Mouse (Mus musculus) adrenal gland, postnatal 10 days (tissue): Measurements from ENCODE around the gene Upk1a. TPM values are rescaled to one million over a fixed set of nuclear protein-coding genes. Genes with fewer than 3 reads are reported as not detected.
A peak's percentile ranks its signal among the peaks of the same experiment; 100 is the strongest.

ENCODE experiments used
- DNase-seq: peaks from one replicate; pipeline ENCODE4 v3.0.0; 2021; ENCODE audit warnings: mixed read lengths
- long read RNA-seq, 2 experiments: library from polyadenylated mRNA; stranded (forward); transcript quantifications; one replicate each; pipeline ENCODE4 v2.0.0; 2021
- total RNA-seq, 2 experiments: library from RNA; stranded (reverse); gene quantifications; 2 replicates each; pipeline ENCODE4 v1.2.3; 2021

The Upk1a gene
- total RNA-seq, result under 1 TPM; 0.33 to 0.48 TPM
- long read RNA-seq, experiment 1, result 0 reads
- long read RNA-seq, experiment 2, result 0 reads

- DNase-seq, result no peak
These were observed at the start of gene Upk1a for GRCm38 (mm10) chr7:30612654-30613402. Gene Upk1a (minus strand): TSS chr7:30612847.

GRCm38 (mm10) chr7:30649591-30650540 is 37.2 kb upstream of the Upk1a start, which contains the start of gene Rbm42:
Gene Rbm42 (minus strand): TSS chr7:30650317.
- DNase-seq, result peak; percentile 98

GRCm38 (mm10) chr7:30639083-30639482 is 26.4 kb upstream of the Upk1a start:
- no peak for DNase-seq

- DNase-seq, result no peak
These were observed 23.7 kb upstream of the Upk1a start for GRCm38 (mm10) chr7:30636395-30636794.

GRCm38 (mm10) chr7:30635752-30636151 is 23.1 kb upstream of the Upk1a start, which contains the start of gene Etv2:
Gene Etv2 (minus strand): TSS chr7:30635852.
- no peak for DNase-seq

- DNase-seq, result peak; percentile 71
These were observed 22.0 kb upstream of the Upk1a start for GRCm38 (mm10) chr7:30634621-30635020.

GRCm38 (mm10) chr7:30633762-30634412 is 21.2 kb upstream of the Upk1a start:
- DNase-seq, result no peak

GRCm38 (mm10) chr7:30629013-30629412 is 16.4 kb upstream of the Upk1a start:
- no peak for DNase-seq

GRCm38 (mm10) chr7:30626647-30627046 is 14.0 kb upstream of the Upk1a start:
- no peak for DNase-seq

- peak; percentile 90 for DNase-seq
These were observed 13.1 kb upstream of the Upk1a start, which contains the start of gene Cox6b1 for GRCm38 (mm10) chr7:30625530-30626384. Gene Cox6b1 (minus strand): TSS chr7:30626151.

GRCm38 (mm10) chr7:30619202-30619601 is 6.6 kb upstream of the Upk1a start:
- peak; percentile 54 for DNase-seq

GRCm38 (mm10) chr7:30618658-30619057 is 6.0 kb upstream of the Upk1a start:
- no peak for DNase-seq

- peak; percentile 65 for DNase-seq
These were observed 2.6 kb upstream of the Upk1a start for GRCm38 (mm10) chr7:30615049-30615760.

GRCm38 (mm10) chr7:30614454-30614853 is 1.8 kb upstream of the Upk1a start:
- DNase-seq, result no peak

- peak; percentile 81 for DNase-seq
These were observed 974 bp upstream of the Upk1a start for GRCm38 (mm10) chr7:30613529-30614112.

- DNase-seq, result no peak
These were observed 2.6 kb downstream of the Upk1a start for GRCm38 (mm10) chr7:30610043-30610442.

GRCm38 (mm10) chr7:30608476-30608875 is 4.2 kb downstream of the Upk1a start:
- no peak for DNase-seq

- DNase-seq, result peak; percentile 76
These were observed 4.8 kb downstream of the Upk1a start for GRCm38 (mm10) chr7:30607706-30608309.

- no peak for DNase-seq
These were observed 7.7 kb downstream of the Upk1a start for GRCm38 (mm10) chr7:30604944-30605343.

- no peak for DNase-seq
These were observed 8.2 kb downstream of the Upk1a start for GRCm38 (mm10) chr7:30604424-30604823.
